ENCODE assay signal across 9 mouse cellular contexts in genomic region chr10:39572672-39573051, GRCm38 (mm10). TPM values are rescaled to one million over a fixed set of nuclear protein-coding genes. Genes with fewer than 3 reads are reported as not detected.
A peak's percentile ranks its signal among the peaks of the same experiment; 100 is the strongest.
DNase-seq lines count a peak whose midpoint lies in the region; ATAC-seq lines count a peak whose summit lies in the region.
"Had no signal": no experiment of that assay in that cellular context is flagged by ENCODE, and none has a peak within 500 bp of the region (broad histone marks: within the 10 kb centered on the region; RNA-seq: fewer than 3 reads in every experiment).

No protein-coding gene starts in this region.

- no peaks in the 10 kb centered on the region for H3K27me3 ChIP-seq in forebrain, embryonic 10.5 days (ENCODE audit: poor library complexity, severe bottlenecking)
- no peaks in the 10 kb centered on the region for H3K27me3 ChIP-seq in forebrain, embryonic 11.5 days (ENCODE audit: control insufficient read depth, insufficient read depth, low read length)
- no peaks in the 10 kb centered on the region for H3K27me3 ChIP-seq in forebrain, embryonic 12.5 days
- H3K27me3 ChIP-seq: liver, embryonic 13.5 days had no signal

- H3K9ac ChIP-seq in forebrain, embryonic 11.5 days (ENCODE audit: low read length): no peak overlapping the region
- H3K9ac ChIP-seq in forebrain, embryonic 12.5 days: no peak overlapping the region
- H3K9ac ChIP-seq: liver, embryonic 13.5 days had no signal

- ATAC-seq in forebrain, embryonic 11.5 days (replicated peaks; ENCODE audit: low FRiP score): no peak; the same call in 1 of the 2 replicates
- no peak for ATAC-seq in forebrain, embryonic 12.5 days (ENCODE audit: low FRiP score)

- no peak for DNase-seq in forebrain, embryonic 10.5 days (ENCODE audit: extremely low spot score, low spot score)
- no peak for DNase-seq in forebrain, embryonic 11.5 days (ENCODE audit: low spot score)
- DNase-seq in 3134 (ENCODE audit: extremely low read depth, insufficient read length, low spot score): peak; percentile 65
- peak; percentile 90 for DNase-seq in layer of hippocampus, adult 9-11 months
- peak; percentile 76 for DNase-seq in right cerebral cortex, postnatal 25 days
- DNase-seq in spleen, adult 12 weeks (ENCODE audit: low spot score): no peak
- no peak for DNase-seq in cerebellum, adult 9-10 months
- DNase-seq: liver, embryonic 13.5 days had no signal

- H3K27ac ChIP-seq in forebrain, embryonic 10.5 days: peak overlapping the region; percentile 69
- H3K27ac ChIP-seq in forebrain, embryonic 11.5 days (ENCODE audit: low read depth, low read length): no peak overlapping the region
- peak overlapping the region; percentile 80 for H3K27ac ChIP-seq in forebrain, embryonic 12.5 days
- H3K27ac ChIP-seq: liver, embryonic 13.5 days had no signal

- no peak overlapping the region for H3K4me3 ChIP-seq in forebrain, embryonic 10.5 days
- H3K4me3 ChIP-seq in forebrain, embryonic 11.5 days (ENCODE audit: low read depth, low read length): no peak overlapping the region
- H3K4me3 ChIP-seq in forebrain, embryonic 12.5 days (replicated peaks): no peak overlapping the region
- H3K4me3 ChIP-seq: liver, embryonic 13.5 days had no signal

- H3K9me3 ChIP-seq in forebrain, embryonic 10.5 days: no peaks in the 10 kb centered on the region
- no peaks in the 10 kb centered on the region for H3K9me3 ChIP-seq in forebrain, embryonic 11.5 days (ENCODE audit: control insufficient read depth, low read length)
- H3K9me3 ChIP-seq in forebrain, embryonic 12.5 days: no peaks in the 10 kb centered on the region
- H3K9me3 ChIP-seq: liver, embryonic 13.5 days had no signal

- 0 out of 2 replicates have a peak, but pooled peaks cover 3% of the 10 kb centered on the region for H3K36me3 ChIP-seq in forebrain, embryonic 10.5 days (replicated peaks)
- no peaks in the 10 kb centered on the region for H3K36me3 ChIP-seq in forebrain, embryonic 11.5 days (ENCODE audit: control insufficient read depth, insufficient read depth, low read length)
- H3K36me3 ChIP-seq in forebrain, embryonic 12.5 days (replicated peaks): no peaks in the 10 kb centered on the region; the same call in 1 of the 2 replicates
- H3K36me3 ChIP-seq: liver, embryonic 13.5 days had no signal

- H3K4me2 ChIP-seq in forebrain, embryonic 11.5 days (ENCODE audit: low read depth, low read length, severe bottlenecking): no peak overlapping the region
- no peak overlapping the region for H3K4me2 ChIP-seq in forebrain, embryonic 12.5 days
- H3K4me2 ChIP-seq: liver, embryonic 13.5 days had no signal

- whole genome bisulfite sequencing in forebrain, embryonic 10.5 days: 66% methylated on average over 6 of the region's 6 CpGs
- WGBS in forebrain, embryonic 11.5 days: 53% methylated on average over 6 of the region's 6 CpGs
- 49% methylated on average over 6 of the region's 6 CpGs for WGBS in forebrain, embryonic 12.5 days

- H3K4me1 ChIP-seq in forebrain, embryonic 10.5 days: peaks cover 42% of the 10 kb centered on the region
- H3K4me1 ChIP-seq in forebrain, embryonic 11.5 days (replicated peaks; ENCODE audit: control insufficient read depth, insufficient read depth, low read length): peaks cover 8% of the 10 kb centered on the region; the same call in 1 of the 2 replicates
- peaks cover 33% of the 10 kb centered on the region for H3K4me1 ChIP-seq in forebrain, embryonic 12.5 days

RNA-seq across cellular contexts. Expression of gene Traf3ip2, which starts 40.1 kb away (rescaled TPM):
- polyA plus RNA-seq in forebrain, embryonic 10.5 days (2016; fragmentation: Nextera tagmentation; extraction: Ambion mirVana): 10.3 and 11.7 TPM in 2 replicates
- 3.8 and 5.4 TPM in 2 replicates for polyA plus RNA-seq in forebrain, embryonic 11.5 days (2014; fragmentation: Nextera tagmentation; extraction: Ambion mirVana)
- 4.7 and 6.0 TPM in 2 replicates for polyA plus RNA-seq in forebrain, embryonic 12.5 days (2016; fragmentation: Nextera tagmentation; extraction: Ambion mirVana)

Comparison
In these comparisons a context has a peak if more than half of its experiments do, and no peak if none do; other contexts are left out.
1. DNase-seq: peak in 3134 (single experiment), layer of hippocampus, adult 9-11 months (single experiment) and right cerebral cortex, postnatal 25 days (single experiment); none in forebrain, embryonic 10.5 days (single experiment), forebrain, embryonic 11.5 days (single experiment), spleen, adult 12 weeks (single experiment) and cerebellum, adult 9-10 months (single experiment).